Mouse (Mus musculus) megakaryocyte-erythroid progenitor cell, adult 5-6 weeks (primary cell): ENCODE measurements around the gene Lmna. TPM values are rescaled to one million over a fixed set of nuclear protein-coding genes. Genes with fewer than 3 reads are reported as not detected.
A peak's percentile ranks its signal among the peaks of the same experiment; 100 is the strongest.

Experiments used
- ATAC-seq: replicated peaks from 2 replicates; pipeline ENCODE4 v1.8.0; 2016; ENCODE audit warnings: mild to moderate bottlenecking, inconsistent platforms; ENCODE audit not compliant: severe bottlenecking, poor library complexity, low FRiP score, low TSS enrichment
- total RNA-seq, 2 experiments: library from RNA; stranded (forward) in 1 of 2; stranded (reverse) in 1 of 2; fragments of 200-1000, 215-1000 nt in 1 of 2; fragments of >200 nt in 1 of 2; fragmentation: Nextera tagmentation in 1 of 2; gene quantifications; 2 replicates each; pipeline ENCODE4 v1.2.3; 2014 to 2017

Lmna gene
- total RNA-seq, 2 experiments from 2014 or later: 43.0 to 66.7 TPM

DNA sequence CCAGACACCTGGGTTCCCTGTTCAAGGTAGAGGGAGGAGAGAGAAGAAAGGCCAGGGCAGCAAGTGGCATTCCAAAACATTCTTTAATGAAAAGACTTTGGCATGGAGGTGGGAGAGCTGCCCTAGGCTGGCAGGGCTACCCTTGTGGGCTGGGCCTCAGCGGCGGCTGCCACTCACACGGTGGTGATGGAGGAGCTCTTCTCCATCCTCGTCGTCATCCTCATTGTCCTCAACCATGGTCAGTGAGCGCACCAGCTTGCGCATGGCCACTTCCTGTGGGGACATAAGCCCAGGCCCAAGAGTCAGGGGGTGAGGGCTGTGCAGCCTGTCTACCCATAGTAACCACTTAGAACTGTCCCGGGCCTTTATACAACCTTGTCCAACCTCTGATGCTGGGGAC is 26.6 kb downstream of the Lmna start:
- no peak for ATAC-seq

GRCm38 (mm10) chr3:88482336-88482735 is 27.4 kb downstream of the Lmna start:
- ATAC-seq: no peak

DNA sequence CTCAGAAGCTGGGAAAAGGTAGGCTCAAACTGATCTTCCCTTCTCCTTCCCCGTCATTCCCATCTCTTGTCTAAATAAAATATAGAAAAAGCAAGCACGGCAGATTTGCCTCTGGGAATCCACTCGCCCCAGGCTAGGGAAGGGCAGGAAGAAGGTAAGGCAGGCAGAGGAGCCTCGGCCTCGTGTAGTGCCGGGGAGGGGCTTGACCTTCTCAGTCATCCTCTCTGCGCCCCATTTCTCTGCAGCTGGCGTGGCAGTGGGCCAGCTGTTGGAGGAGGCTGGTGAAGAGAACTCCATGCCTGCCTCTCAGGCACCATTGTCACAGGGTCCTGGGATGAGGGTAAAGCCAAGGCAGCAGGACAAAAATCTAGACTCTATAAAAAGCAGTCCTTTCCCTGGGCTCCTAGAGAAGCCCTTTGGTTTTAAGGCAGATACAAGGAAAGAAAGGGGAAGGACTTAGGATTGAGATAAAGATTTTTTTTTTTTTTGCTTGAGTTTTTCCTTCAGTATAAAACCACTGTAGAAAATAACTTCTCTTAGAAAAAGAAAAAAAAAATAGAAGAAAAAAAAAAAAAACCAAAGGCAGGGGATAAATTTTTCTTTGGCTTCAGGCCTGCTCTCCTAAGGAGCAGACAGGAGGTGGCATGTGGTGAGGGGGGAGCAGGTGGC is 28.2 kb downstream of the Lmna start:
- no peak for ATAC-seq

DNA sequence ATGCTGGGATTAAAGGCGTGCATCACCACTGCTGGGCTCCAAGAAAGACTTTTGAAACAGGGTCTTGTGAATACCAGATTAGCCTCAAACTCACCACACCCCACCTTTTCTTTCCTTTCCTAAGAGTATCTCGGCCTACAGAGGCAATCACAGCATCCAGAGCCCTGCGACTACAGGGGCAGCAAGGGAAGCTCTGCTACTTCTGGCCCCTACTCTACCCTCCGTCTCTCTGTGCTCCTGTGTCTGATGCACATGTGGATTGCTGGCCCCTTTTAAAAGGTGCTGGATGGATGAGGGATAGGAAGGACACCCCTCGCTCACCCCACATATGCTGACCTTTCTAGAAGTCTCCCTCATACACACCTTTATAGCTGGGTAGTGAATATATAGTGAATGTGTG is 29.1 kb downstream of the Lmna start:
- ATAC-seq: no peak

DNA sequence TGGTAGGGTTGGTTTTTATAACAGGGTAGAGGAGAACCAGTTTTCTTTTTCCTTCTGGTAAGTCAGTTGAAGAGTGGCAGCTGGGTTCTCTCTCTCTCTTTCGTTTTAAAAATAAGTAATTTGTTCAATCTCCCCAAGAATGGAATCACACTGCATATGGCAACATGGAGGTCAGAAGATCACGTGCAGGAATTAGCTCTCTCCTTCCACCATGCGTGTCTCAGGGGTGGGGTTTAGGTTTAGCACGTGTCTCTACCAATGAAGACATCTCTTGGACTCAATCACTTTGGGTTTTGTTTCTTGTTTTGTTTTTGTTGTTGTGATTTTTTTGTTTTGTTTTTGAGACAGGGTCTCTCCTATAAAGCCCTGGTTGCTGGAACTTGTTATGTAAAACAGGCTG is 29.9 kb downstream of the Lmna start:
- ATAC-seq: no peak

GRCm38 (mm10) chr3:88479163-88479562 is 30.6 kb downstream of the Lmna start:
- ATAC-seq: no peak

- peak; percentile 89 for ATAC-seq
Observed at GRCm38 (mm10) chr3:88477735-88478134, 32.0 kb downstream of the Lmna start.

GRCm38 (mm10) chr3:88476403-88476802 is 33.4 kb downstream of the Lmna start:
- peak; percentile 42; the same call in 1 of the 2 replicates for ATAC-seq

GRCm38 (mm10) chr3:88473571-88473970 is 36.2 kb downstream of the Lmna start:
- ATAC-seq: no peak

GRCm38 (mm10) chr3:88473020-88473419 is 36.7 kb downstream of the Lmna start:
- ATAC-seq: no peak

DNA sequence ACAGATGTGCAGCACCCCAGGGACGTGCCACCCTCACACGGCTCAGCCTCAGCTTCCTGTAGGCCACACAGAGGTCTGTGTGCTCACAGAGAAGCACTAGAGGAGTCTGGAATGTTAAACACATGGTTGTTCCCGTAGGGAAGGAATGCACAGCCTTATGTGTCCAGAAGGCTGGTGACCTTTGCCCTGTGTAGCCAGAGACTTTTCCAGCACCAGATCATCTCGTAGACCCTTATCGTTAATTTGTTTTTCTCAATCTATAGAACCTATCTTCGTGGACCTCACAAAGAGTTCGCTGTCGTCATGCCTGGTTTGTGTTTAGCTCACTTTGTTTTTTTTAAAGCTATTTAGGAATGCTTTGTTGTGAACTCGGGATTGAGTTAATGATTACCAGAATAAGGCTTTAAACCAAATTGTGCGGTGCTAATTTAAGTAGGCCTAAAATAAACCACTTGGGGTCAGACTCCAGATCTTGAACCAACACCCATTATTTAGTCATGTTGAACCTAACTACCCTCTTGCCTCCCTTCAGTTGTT is 38.7 kb downstream of the Lmna start:
- ATAC-seq: no peak

- ATAC-seq: no peak
Observed at GRCm38 (mm10) chr3:88469466-88469865, 40.3 kb downstream of the Lmna start.

GRCm38 (mm10) chr3:88467116-88467824 is 42.5 kb downstream of the Lmna start:
- peak; percentile 94 for ATAC-seq

- ATAC-seq: no peak
Observed at GRCm38 (mm10) chr3:88465127-88465526, 44.6 kb downstream of the Lmna start.

- no peak for ATAC-seq
Observed at GRCm38 (mm10) chr3:88464425-88464824, 45.3 kb downstream of the Lmna start.

GRCm38 (mm10) chr3:88460983-88461696 is 48.6 kb downstream of the Lmna start, which contains the start of gene Sema4a:
Sema4a (minus strand) TSS chr3:88461182.
- no peak for ATAC-seq

DNA sequence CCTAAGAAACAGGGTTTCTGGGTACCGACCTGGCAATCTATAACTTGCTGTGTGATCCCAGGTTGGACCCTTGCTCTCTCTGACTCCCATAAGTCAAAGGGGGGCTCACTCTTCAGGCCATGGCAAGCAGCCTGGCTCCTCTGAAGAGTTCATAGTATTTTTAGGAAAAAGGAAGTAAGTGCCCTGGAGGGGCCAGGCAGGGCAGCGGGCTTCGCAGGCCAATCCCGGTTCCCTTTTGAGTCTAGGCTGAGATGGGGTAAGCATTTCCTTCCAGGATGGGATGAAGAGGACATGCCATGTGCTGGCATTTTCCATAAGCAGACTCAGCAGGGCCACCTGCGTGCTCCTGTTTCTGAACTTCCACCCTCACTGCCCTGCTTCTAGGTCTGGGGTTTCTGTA is 49.7 kb downstream of the Lmna start:
- ATAC-seq: no peak

DNA sequence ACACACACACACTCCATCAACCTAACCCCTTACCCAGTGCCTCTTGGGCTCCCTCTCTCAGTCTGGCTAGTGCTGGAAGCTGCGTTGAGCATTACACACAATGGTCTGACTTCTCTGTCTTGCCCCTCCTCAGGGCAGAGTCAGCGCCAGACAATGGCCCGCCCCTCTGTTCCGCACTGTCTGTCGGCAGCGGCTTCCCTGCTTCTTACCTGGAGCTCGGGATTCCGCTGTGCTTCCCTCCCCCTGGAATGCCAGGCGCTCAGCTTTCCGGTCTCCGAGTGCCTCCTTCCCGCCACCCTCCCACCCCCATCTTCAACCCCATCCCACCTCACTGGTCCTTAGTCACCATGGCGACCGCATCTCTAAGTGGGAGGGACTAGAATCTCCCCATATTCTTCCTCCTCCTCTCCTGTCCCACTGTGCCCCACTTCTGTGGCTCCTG is 51.0 kb downstream of the Lmna start:
- ATAC-seq: no peak

- no peak for ATAC-seq
Observed at GRCm38 (mm10) chr3:88456746-88457532, 52.8 kb downstream of the Lmna start.
